Mouse (Mus musculus) lung, embryonic 14.5 days (tissue): Measurements from ENCODE around the gene Matn4. TPM values are rescaled to one million over a fixed set of nuclear protein-coding genes. Genes with fewer than 3 reads are reported as not detected.
A peak's percentile ranks its signal among the peaks of the same experiment; 100 is the strongest.

Source experiments
- ATAC-seq: fragments of 200-750 bp; cut with Nextera tagmentation; 2 replicates; pipeline ENCODE4 v1.8.0; 2017; ENCODE audit warnings: mild to moderate bottlenecking, moderate TSS enrichment, moderate library complexity; ENCODE audit not compliant: insufficient read depth
- DNase-seq: peaks from one replicate; pipeline ENCODE4 v3.0.0-alpha.2; 2015
- H3K27ac ChIP-seq: fragments of 300-500 bp; sonication (generic); 2 replicates; pipeline ENCODE4 v1.5.1; 2014; ENCODE audit warnings: low read depth, mild to moderate bottlenecking, moderate library complexity
- H3K27me3 ChIP-seq: fragments of 300-500 bp; sonication (generic); 2 replicates; pipeline ENCODE4 v1.6.1; 2014; ENCODE audit warnings: low read length, control low read depth; ENCODE audit not compliant: insufficient read depth
- H3K36me3 ChIP-seq: fragments of 300-500 bp; sonication (generic); 2 replicates; pipeline ENCODE4 v1.6.1; 2014; ENCODE audit warnings: control low read depth; ENCODE audit not compliant: insufficient read depth
- H3K4me1 ChIP-seq: fragments of 300-500 bp; sonication (generic); 2 replicates; pipeline ENCODE4 v1.6.1; 2014; ENCODE audit warnings: antibody characterized with exemption, control low read depth; ENCODE audit not compliant: insufficient read depth
- H3K4me2 ChIP-seq: fragments of 300-500 bp; sonication (generic); 2 replicates; pipeline ENCODE4 v1.6.1; 2014; ENCODE audit warnings: mild to moderate bottlenecking
- H3K4me3 ChIP-seq: fragments of 300-500 bp; sonication (generic); 2 replicates; pipeline ENCODE4 v1.5.1; 2014; ENCODE audit warnings: low read depth, low read length
- H3K9ac ChIP-seq: fragments of 300-500 bp; sonication (generic); 2 replicates; pipeline ENCODE4 v1.6.1; 2014
- H3K9me3 ChIP-seq: fragments of 300-500 bp; sonication (generic); 2 replicates; pipeline ENCODE4 v1.6.1; 2016; ENCODE audit warnings: low read depth, low read length, control low read depth
- CTCF ChIP-seq: IDR thresholded peaks from 2 replicates; pipeline ENCODE4 v1.5.1; 2016; ENCODE audit warnings: antibody characterized with exemption, low read depth
- WGBS: fragments of 180-500 bp; shearing (Covaris S2); extraction: QIAGEN DNeasy Blood & Tissue Kit; methylation state at CpG from one replicate; pipeline ENCODE4 v1.1.7; 2014; 5-methylcytosine and 5-hydroxymethylcytosine counted together
- polyA plus RNA-seq: library from polyadenylated mRNA; unstranded; fragments of >200 nt; fragmentation: Nextera tagmentation; extraction: Ambion mirVana; gene quantifications from 2 replicates; pipeline ENCODE4 v1.2.1, GENCODE M21; 2014

Gene Matn4
- polyA plus RNA-seq, 1 experiment from 2014 or later = 6.7 TPM

DNA sequence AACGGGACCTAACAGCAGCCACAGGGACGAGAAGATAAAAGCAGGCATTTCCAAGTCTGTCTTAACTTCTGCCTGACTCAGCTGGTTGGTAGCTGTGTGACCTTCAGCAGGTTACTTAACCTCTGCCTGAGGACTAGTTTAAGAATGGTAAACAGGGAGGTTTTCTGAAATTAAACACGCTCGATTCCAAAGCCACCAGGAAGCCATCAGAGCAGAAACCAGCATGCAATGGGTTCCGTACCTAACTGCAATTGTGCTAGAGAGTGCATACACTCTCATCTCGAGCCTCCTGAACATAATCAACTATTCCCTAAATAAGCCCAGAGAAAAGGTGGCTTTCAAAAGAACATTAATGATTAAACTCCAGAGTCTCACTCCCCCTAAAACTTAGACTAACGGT lies 36.8 kb upstream of the Matn4 start:
- peak overlapping the region; percentile 87 for H3K4me2 ChIP-seq
- peaks cover 31% of the 10 kb centered on the region for H3K4me1 ChIP-seq
- peak overlapping the region; percentile 70 for H3K4me3 ChIP-seq
- WGBS = 33% methylated on average over 7 of the region's 7 CpGs
- H3K36me3 ChIP-seq = no peaks in the 10 kb centered on the region
- no peak overlapping the region for H3K27ac ChIP-seq
- no peak for DNase-seq
- peak overlapping the region; percentile 80 for H3K9ac ChIP-seq
- no peaks in the 10 kb centered on the region for H3K27me3 ChIP-seq
- TF ChIP-seq CTCF = no peak
- no peaks in the 10 kb centered on the region for H3K9me3 ChIP-seq
- no peak for ATAC-seq

DNA sequence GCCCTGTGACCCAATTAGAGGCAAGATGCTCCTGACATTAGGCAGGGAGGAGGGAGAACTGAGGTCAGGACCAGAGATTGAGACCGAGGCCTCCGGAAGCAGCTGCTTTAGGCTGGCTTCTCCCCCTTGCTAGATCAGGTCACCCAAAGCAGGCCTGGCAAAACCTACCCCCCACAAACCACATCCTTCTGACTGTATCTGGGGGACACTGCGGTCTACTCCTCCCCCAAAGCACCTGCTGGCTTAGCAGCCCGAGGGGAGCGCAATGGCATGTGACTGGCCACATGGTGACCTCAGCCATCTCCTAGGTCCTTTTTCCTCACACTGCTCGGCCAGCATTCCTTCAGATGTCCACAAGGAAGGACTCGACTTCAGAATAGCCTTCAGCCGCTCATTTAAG lies 36.2 kb upstream of the Matn4 start:
- H3K4me2 ChIP-seq = peak overlapping the region; percentile 87
- peak overlapping the region; percentile 70 for H3K4me3 ChIP-seq
- H3K9me3 ChIP-seq = no peaks in the 10 kb centered on the region
- ATAC-seq (no peak), DNase-seq (no peak)
- no peaks in the 10 kb centered on the region for H3K27me3 ChIP-seq
- no peak for TF ChIP-seq CTCF
- H3K36me3 ChIP-seq = no peaks in the 10 kb centered on the region
- peaks cover 36% of the 10 kb centered on the region for H3K4me1 ChIP-seq
- H3K9ac ChIP-seq = peak overlapping the region; percentile 34; the same call in 1 of the 2 replicates
- H3K27ac ChIP-seq = 0 out of 2 replicates have a peak overlapping the region, but pooled peaks have one; percentile 33
- WGBS = 31% methylated on average over 8 of the region's 8 CpGs

DNA sequence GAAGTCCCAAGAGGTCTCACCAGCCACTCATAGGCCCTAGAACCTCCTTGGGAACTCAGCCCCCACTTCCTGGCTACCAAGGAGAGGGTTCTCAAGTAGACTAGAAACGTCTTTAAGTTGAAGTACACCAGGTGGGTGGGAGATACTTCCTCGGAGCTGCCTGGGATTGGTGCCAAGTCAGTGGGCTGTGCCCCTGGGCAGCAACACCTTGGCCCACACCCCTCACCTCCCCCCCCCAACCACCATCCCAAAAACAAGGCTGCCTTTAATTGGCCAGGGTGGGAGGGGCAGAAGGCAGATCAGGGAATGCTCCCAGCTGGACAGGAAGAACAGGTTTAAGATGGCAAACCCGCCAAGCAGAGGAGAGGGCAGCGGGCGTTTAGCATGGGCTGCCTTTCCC lies 35.4 kb upstream of the Matn4 start:
- Histone ChIP-seq H3K4me1 (peaks cover 37% of the 10 kb centered on the region), H3K9ac (no peak overlapping the region), H3K9me3 (no peaks in the 10 kb centered on the region), H3K27ac (no peak overlapping the region), H3K4me3 (0 out of 2 replicates have a peak overlapping the region, but pooled peaks have one; percentile 70), H3K36me3 (no peaks in the 10 kb centered on the region), H3K4me2 (peak overlapping the region; percentile 87), H3K27me3 (no peaks in the 10 kb centered on the region)
- WGBS = 55% methylated on average over 5 of the region's 5 CpGs
- DNase-seq (peak; percentile 73), ATAC-seq (peak; percentile 35)
- TF ChIP-seq CTCF = no peak

DNA sequence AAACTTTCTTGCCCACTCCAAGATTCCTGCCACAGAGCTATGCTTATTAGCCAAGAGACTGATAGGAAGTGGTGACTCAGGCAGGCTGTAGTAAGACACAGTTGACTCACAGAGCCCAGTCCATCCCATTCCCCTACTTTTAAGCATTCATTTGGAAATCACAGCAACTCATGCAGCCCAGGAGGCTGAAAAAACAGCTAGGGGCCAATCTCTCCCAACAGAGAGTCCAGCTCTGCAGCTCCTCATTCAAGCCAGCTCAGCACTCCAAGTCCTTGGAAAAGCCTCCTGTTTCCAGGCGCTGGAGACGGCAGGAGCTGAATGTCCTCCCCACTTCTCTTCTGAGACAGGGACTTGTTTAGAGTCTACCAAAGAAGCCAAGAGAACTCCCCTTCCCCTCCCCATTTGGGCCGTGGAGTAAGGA lies 34.1 kb upstream of the Matn4 start:
- H3K4me3 ChIP-seq = no peak overlapping the region
- H3K4me2 ChIP-seq = peak overlapping the region; percentile 25; the same call in 1 of the 2 replicates
- no peaks in the 10 kb centered on the region for H3K27me3 ChIP-seq
- ATAC-seq (no peak), DNase-seq (no peak)
- H3K36me3 ChIP-seq = no peaks in the 10 kb centered on the region
- no peak overlapping the region for H3K9ac ChIP-seq
- 45% methylated on average over 3 of the region's 3 CpGs for WGBS
- no peak for TF ChIP-seq CTCF
- no peaks in the 10 kb centered on the region for H3K9me3 ChIP-seq
- peaks cover 43% of the 10 kb centered on the region for H3K4me1 ChIP-seq
- no peak overlapping the region for H3K27ac ChIP-seq

DNA sequence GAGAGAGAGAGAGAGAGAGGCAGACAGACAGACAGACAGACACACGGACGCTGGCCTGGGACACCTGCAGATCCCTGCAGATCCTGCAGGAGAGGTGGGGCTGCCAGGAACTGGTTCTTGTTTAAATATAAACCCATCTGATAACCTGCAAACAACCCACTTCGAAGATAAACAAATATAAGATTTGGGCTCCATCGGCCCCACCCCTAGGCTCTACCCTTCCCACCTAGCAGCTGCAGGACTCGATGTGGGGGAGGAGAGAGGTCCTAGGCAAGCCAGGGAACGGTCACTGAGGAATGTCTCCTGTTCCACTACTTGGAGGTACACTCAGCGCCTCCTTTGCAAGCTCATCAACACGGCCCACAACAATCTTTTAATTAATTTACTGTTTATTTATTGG lies 33.3 kb upstream of the Matn4 start:
- H3K4me3 ChIP-seq = no peak overlapping the region
- TF ChIP-seq CTCF = no peak
- H3K4me2 ChIP-seq = peak overlapping the region; percentile 25; the same call in 1 of the 2 replicates
- ATAC-seq (no peak), DNase-seq (no peak)
- no peaks in the 10 kb centered on the region for H3K27me3 ChIP-seq
- H3K9ac ChIP-seq = no peak overlapping the region
- no peaks in the 10 kb centered on the region for H3K9me3 ChIP-seq
- H3K27ac ChIP-seq = no peak overlapping the region
- H3K4me1 ChIP-seq = peaks cover 45% of the 10 kb centered on the region
- H3K36me3 ChIP-seq = no peaks in the 10 kb centered on the region
- WGBS = 28% methylated on average over 8 of the region's 8 CpGs

DNA sequence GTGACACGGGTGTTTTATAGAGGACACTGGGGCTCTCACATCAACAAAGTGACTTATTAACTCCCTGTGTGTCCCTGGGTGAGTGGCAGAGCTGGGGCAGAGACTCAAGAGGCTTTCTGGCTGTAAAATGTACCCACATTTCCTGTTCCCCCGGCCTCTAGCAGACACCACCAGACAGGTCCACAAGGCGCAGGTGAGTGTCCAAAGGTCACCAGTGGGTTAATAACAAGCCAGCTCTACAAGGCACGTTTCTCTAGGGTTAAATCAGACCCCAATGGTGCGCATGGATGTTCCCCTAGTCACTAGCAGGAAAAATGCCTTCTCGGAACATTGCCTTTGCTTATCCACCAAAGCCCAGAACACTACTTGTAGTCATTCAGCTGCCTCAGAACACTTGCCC lies 32.8 kb upstream of the Matn4 start:
- no peak for DNase-seq
- H3K27me3 ChIP-seq = no peaks in the 10 kb centered on the region
- no peak for ATAC-seq
- peaks cover 51% of the 10 kb centered on the region for H3K4me1 ChIP-seq
- WGBS = 47% methylated on average over 6 of the region's 6 CpGs
- no peak overlapping the region for H3K4me3 ChIP-seq
- peak overlapping the region; percentile 26 for H3K4me2 ChIP-seq
- no peaks in the 10 kb centered on the region for H3K9me3 ChIP-seq
- peak overlapping the region; percentile 27; the same call in 1 of the 2 replicates for H3K27ac ChIP-seq
- no peak for TF ChIP-seq CTCF
- H3K9ac ChIP-seq = no peak overlapping the region
- H3K36me3 ChIP-seq = no peaks in the 10 kb centered on the region

DNA sequence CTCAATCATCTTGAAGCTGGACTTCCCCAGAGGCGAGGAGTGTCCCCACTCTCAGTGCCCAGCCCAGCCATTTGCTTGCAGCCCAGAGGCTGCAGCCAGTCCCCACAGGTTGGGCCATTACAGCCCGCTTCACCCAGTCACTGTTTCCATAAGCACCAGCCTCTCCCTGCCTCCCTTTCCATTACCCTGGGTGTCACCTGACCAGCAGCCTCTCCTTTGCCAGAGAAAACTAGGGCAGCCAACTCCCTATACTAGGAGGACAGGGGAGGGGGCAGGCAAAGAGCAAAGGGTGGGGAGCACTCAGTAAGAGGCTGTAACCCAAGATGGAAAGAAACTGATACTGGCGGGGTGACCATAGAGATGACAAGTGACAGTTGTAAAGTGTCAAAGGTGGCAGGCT lies 32.0 kb upstream of the Matn4 start:
- H3K9me3 ChIP-seq = no peaks in the 10 kb centered on the region
- H3K36me3 ChIP-seq = no peaks in the 10 kb centered on the region
- H3K27me3 ChIP-seq = no peaks in the 10 kb centered on the region
- no peak overlapping the region for H3K9ac ChIP-seq
- TF ChIP-seq CTCF = no peak
- peaks cover 55% of the 10 kb centered on the region for H3K4me1 ChIP-seq
- no peak for ATAC-seq
- peak overlapping the region; percentile 4; the same call in 1 of the 2 replicates for H3K27ac ChIP-seq
- DNase-seq = no peak
- H3K4me2 ChIP-seq = 0 out of 2 replicates have a peak overlapping the region, but pooled peaks have one; percentile 10
- WGBS = 54% methylated on average over 3 of the region's 3 CpGs
- H3K4me3 ChIP-seq = no peak overlapping the region
